Mouse (Mus musculus): ENCODE measurements around the gene Usp49. TPM values are rescaled to one million over a fixed set of nuclear protein-coding genes. Genes with fewer than 3 reads are reported as not detected.

The Usp49 gene
- polyA plus RNA-seq, 1 experiment from 2014 or later: 6.3 TPM

DNA sequence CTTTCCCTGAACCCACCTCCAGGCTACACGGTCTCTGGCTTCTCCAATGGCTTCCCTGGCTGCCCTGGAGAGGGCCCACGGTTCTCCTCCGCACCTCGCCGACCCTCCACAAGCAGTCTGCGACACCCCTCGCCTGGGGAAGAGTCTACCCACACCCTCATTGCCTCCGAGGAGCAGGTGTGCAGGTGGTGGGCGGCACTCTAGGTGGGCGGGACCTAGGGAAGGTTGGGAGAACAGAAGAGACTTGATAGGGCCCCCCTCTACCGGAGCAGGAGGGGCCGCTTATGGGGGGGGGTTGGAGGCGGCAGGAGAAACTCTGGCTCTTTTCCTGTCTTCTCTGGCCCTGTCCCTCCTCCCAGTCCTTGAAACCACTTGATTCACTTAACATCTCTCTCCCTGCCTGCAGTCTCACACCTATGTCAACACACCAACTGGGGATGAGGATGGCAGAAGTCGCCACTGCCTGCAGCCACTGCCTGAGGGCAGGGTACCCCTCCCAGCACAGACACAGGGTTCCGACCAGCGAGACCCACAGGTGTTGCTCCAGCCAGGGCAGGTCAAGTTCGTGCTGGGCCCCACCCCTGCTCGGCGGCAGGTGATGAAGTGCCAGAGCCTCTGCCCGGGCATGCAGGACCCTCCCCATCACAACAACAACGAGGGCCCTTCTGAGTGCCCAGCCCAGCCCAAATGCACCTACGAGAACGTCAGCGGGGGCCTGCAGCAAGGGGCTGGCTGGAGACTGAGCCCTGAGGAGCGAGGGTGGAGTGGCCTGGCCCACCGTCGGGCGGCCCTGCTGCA is 72.3 kb downstream of the Usp49 start:
- Histone ChIP-seq H3K27me3 (ENCODE audit: control insufficient read depth, insufficient read depth, low read length) (peaks cover 8% of the 10 kb centered on the region; the same call in 1 of the 2 replicates), H3K4me2 (no peak overlapping the region), H3K36me3 (ENCODE audit: control insufficient read depth, insufficient read depth, low read length) (peaks cover 7% of the 10 kb centered on the region; the same call in 1 of the 2 replicates), H3K27ac (ENCODE audit: low read depth, low read length) (no peak overlapping the region), H3K9me3 (ENCODE audit: control insufficient read depth, low read length) (no peaks in the 10 kb centered on the region), H3K4me3 (ENCODE audit: low read depth, low read length) (no peak overlapping the region), H3K9ac (ENCODE audit: low read length) (no peak overlapping the region), H3K4me1 (ENCODE audit: control insufficient read depth, insufficient read depth, low read length) (no peaks in the 10 kb centered on the region)
- ATAC-seq (ENCODE audit: low FRiP score): no peak; the same call in 1 of the 2 replicates
- DNase-seq (ENCODE audit: low spot score, missing footprints): no peak
- 53% methylated on average over 28 of the region's 28 CpGs for WGBS

DNA sequence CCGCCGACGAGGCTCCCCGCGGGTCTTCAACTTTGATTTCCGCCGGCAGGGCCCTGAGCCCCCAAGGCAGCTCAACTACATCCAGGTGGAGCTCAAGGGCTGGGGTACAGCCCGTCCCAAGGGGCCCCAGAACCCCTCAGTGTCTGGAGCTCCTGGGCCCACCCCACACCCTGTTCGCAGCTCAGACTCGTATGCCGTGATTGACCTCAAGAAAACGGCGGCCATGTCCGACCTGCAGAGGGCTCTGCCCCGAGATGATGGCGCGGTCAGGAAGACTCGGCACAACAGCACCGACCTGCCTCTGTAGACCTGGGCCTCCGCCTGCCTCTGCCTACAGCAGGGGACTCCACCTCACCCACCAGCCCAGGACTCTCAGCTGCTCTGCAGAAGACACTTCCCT is 73.1 kb downstream of the Usp49 start:
- no peak overlapping the region for H3K4me3 ChIP-seq (ENCODE audit: low read depth, low read length)
- no peak overlapping the region for H3K27ac ChIP-seq (ENCODE audit: low read depth, low read length)
- H3K4me1 ChIP-seq (ENCODE audit: control insufficient read depth, insufficient read depth, low read length): no peaks in the 10 kb centered on the region
- no peak for ATAC-seq (ENCODE audit: low FRiP score)
- peaks cover 7% of the 10 kb centered on the region; the same call in 1 of the 2 replicates for H3K36me3 ChIP-seq (ENCODE audit: control insufficient read depth, insufficient read depth, low read length)
- peaks cover 8% of the 10 kb centered on the region; the same call in 1 of the 2 replicates for H3K27me3 ChIP-seq (ENCODE audit: control insufficient read depth, insufficient read depth, low read length)
- no peak overlapping the region for H3K4me2 ChIP-seq
- H3K9me3 ChIP-seq (ENCODE audit: control insufficient read depth, low read length): no peaks in the 10 kb centered on the region
- peak; percentile 84 for DNase-seq (ENCODE audit: low spot score, missing footprints)
- H3K9ac ChIP-seq (ENCODE audit: low read length): no peak overlapping the region
- 30% methylated on average over 20 of the region's 20 CpGs for WGBS

GRCm38 (mm10) chr17:47704692-47705091 is 74.2 kb downstream of the Usp49 start:
- Histone ChIP-seq H3K4me2 (no peak overlapping the region), H3K9me3 (ENCODE audit: control insufficient read depth, low read length) (no peaks in the 10 kb centered on the region), H3K4me1 (ENCODE audit: control insufficient read depth, insufficient read depth, low read length) (no peaks in the 10 kb centered on the region), H3K27ac (ENCODE audit: low read depth, low read length) (no peak overlapping the region), H3K9ac (ENCODE audit: low read length) (no peak overlapping the region), H3K4me3 (ENCODE audit: low read depth, low read length) (no peak overlapping the region), H3K36me3 (ENCODE audit: control insufficient read depth, insufficient read depth, low read length) (peaks cover 7% of the 10 kb centered on the region; the same call in 1 of the 2 replicates), H3K27me3 (ENCODE audit: control insufficient read depth, insufficient read depth, low read length) (peaks cover 8% of the 10 kb centered on the region; the same call in 1 of the 2 replicates)
- WGBS: 81% methylated on average over 4 of the region's 4 CpGs
- ATAC-seq (ENCODE audit: low FRiP score): no peak
- no peak for DNase-seq (ENCODE audit: low spot score, missing footprints)

DNA sequence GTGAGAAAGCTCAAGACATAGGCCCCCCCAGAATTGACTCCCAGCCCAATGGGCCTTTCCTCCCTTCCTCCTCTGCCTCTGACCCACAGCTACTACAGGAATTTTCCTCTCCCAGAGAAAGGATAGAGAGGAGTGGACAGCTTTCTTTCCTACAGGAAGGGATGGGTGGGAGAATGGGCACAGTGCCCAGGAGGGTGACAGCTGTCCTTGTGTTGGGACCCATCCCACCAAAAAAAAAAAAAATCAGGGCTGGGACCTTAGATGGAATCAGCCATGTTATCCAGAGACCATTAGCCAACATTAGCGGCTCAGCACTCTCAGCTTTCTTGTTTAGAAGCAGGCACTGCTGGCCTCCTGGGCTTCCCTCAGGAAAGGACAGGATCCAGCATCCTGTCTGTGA is 75.7 kb downstream of the Usp49 start:
- 75% methylated on average over 1 of the region's 1 CpGs for WGBS

DNA sequence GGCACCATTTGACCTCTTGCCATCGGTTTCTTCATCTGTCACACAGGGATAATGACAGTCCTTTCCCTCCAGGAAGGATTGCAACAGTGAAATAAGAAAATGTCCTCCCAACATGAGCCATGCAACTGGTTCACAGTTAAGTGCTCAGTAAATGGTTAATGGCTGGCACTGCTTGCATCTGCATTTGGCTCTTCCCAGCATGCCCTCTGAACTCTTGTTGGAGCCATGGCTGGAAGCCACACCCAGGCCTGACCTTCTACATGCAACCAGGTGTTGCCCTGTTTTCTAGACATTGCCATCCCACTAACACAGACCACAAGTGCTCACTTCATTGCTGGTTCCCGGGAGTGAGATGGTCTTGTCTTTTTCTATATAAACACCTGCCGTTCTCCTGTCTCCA is 77.5 kb downstream of the Usp49 start:
- H3K9me3 ChIP-seq (ENCODE audit: control insufficient read depth, low read length): no peaks in the 10 kb centered on the region
- ATAC-seq (ENCODE audit: low FRiP score) (no peak), DNase-seq (ENCODE audit: low spot score, missing footprints) (no peak)
- H3K4me2 ChIP-seq: no peak overlapping the region
- no peak overlapping the region for H3K27ac ChIP-seq (ENCODE audit: low read depth, low read length)
- 87% methylated on average over 3 of the region's 3 CpGs for WGBS
- H3K27me3 ChIP-seq (ENCODE audit: control insufficient read depth, insufficient read depth, low read length): peaks cover 6% of the 10 kb centered on the region; the same call in 1 of the 2 replicates
- H3K4me1 ChIP-seq (ENCODE audit: control insufficient read depth, insufficient read depth, low read length): no peaks in the 10 kb centered on the region
- H3K9ac ChIP-seq (ENCODE audit: low read length): no peak overlapping the region
- H3K36me3 ChIP-seq (ENCODE audit: control insufficient read depth, insufficient read depth, low read length): no peaks in the 10 kb centered on the region
- no peak overlapping the region for H3K4me3 ChIP-seq (ENCODE audit: low read depth, low read length)

More for the DNA sequence above, 75.7 kb downstream of the Usp49 start:
- no peak overlapping the region for H3K9ac ChIP-seq (ENCODE audit: low read length)
- no peaks in the 10 kb centered on the region for H3K9me3 ChIP-seq (ENCODE audit: control insufficient read depth, low read length)
- H3K4me2 ChIP-seq: no peak overlapping the region
- DNase-seq (ENCODE audit: low spot score, missing footprints) (no peak), ATAC-seq (ENCODE audit: low FRiP score) (no peak)
- H3K27ac ChIP-seq (ENCODE audit: low read depth, low read length): no peak overlapping the region
- H3K36me3 ChIP-seq (ENCODE audit: control insufficient read depth, insufficient read depth, low read length): 0 out of 2 replicates have a peak, but pooled peaks cover 7% of the 10 kb centered on the region
- H3K4me1 ChIP-seq (ENCODE audit: control insufficient read depth, insufficient read depth, low read length): no peaks in the 10 kb centered on the region
- no peak overlapping the region for H3K4me3 ChIP-seq (ENCODE audit: low read depth, low read length)
- H3K27me3 ChIP-seq (ENCODE audit: control insufficient read depth, insufficient read depth, low read length): peaks cover 8% of the 10 kb centered on the region; the same call in 1 of the 2 replicates

DNA sequence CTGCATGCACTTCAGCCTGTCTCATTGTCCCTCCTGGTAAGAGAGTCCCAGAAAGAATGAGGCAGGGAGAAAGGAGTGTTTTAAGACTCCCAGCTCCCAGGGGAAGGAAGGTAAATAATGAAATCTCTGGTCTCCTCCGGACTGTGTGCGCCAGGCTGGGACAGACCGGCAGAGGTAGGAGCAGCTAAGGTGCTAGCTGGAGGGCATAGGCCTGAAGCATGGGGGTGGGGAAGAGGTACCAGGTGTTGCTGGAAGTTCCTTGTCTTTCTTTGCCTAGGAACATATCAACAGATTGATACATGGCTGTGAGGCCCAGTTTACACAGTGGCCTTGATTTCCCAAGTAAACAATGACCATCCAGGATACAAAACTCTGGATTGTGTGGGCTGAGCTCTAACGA is 78.5 kb downstream of the Usp49 start:
- no peak overlapping the region for H3K4me2 ChIP-seq
- no peak overlapping the region for H3K9ac ChIP-seq (ENCODE audit: low read length)
- H3K27me3 ChIP-seq (ENCODE audit: control insufficient read depth, insufficient read depth, low read length): no peaks in the 10 kb centered on the region
- no peaks in the 10 kb centered on the region for H3K9me3 ChIP-seq (ENCODE audit: control insufficient read depth, low read length)
- no peaks in the 10 kb centered on the region for H3K36me3 ChIP-seq (ENCODE audit: control insufficient read depth, insufficient read depth, low read length)
- DNase-seq (ENCODE audit: low spot score, missing footprints) (no peak), ATAC-seq (ENCODE audit: low FRiP score) (no peak)
- no peak overlapping the region for H3K27ac ChIP-seq (ENCODE audit: low read depth, low read length)
- WGBS: 88% methylated on average over 4 of the region's 4 CpGs
- H3K4me3 ChIP-seq (ENCODE audit: low read depth, low read length): no peak overlapping the region
- no peaks in the 10 kb centered on the region for H3K4me1 ChIP-seq (ENCODE audit: control insufficient read depth, insufficient read depth, low read length)

GRCm38 (mm10) chr17:47710036-47710435 is 79.5 kb downstream of the Usp49 start:
- 77% methylated on average over 3 of the region's 3 CpGs for WGBS

GRCm38 (mm10) chr17:47711883-47712282 is 81.4 kb downstream of the Usp49 start:
- Histone ChIP-seq H3K4me3 (ENCODE audit: low read depth, low read length) (no peak overlapping the region), H3K9ac (ENCODE audit: low read length) (no peak overlapping the region), H3K9me3 (ENCODE audit: control insufficient read depth, low read length) (no peaks in the 10 kb centered on the region), H3K27ac (ENCODE audit: low read depth, low read length) (no peak overlapping the region), H3K27me3 (ENCODE audit: control insufficient read depth, insufficient read depth, low read length) (no peaks in the 10 kb centered on the region), H3K4me1 (ENCODE audit: control insufficient read depth, insufficient read depth, low read length) (no peaks in the 10 kb centered on the region), H3K36me3 (ENCODE audit: control insufficient read depth, insufficient read depth, low read length) (no peaks in the 10 kb centered on the region), H3K4me2 (no peak overlapping the region)
- ATAC-seq (ENCODE audit: low FRiP score): no peak
- WGBS: 70% methylated on average over 6 of the region's 6 CpGs
- no peak for DNase-seq (ENCODE audit: low spot score, missing footprints)

More at GRCm38 (mm10) chr17:47710036-47710435, 79.5 kb downstream of the Usp49 start:
- Histone ChIP-seq H3K4me2 (no peak overlapping the region), H3K9ac (ENCODE audit: low read length) (no peak overlapping the region), H3K4me3 (ENCODE audit: low read depth, low read length) (no peak overlapping the region), H3K4me1 (ENCODE audit: control insufficient read depth, insufficient read depth, low read length) (no peaks in the 10 kb centered on the region), H3K9me3 (ENCODE audit: control insufficient read depth, low read length) (no peaks in the 10 kb centered on the region), H3K27me3 (ENCODE audit: control insufficient read depth, insufficient read depth, low read length) (no peaks in the 10 kb centered on the region), H3K36me3 (ENCODE audit: control insufficient read depth, insufficient read depth, low read length) (no peaks in the 10 kb centered on the region), H3K27ac (ENCODE audit: low read depth, low read length) (no peak overlapping the region)
- DNase-seq (ENCODE audit: low spot score, missing footprints) (no peak), ATAC-seq (ENCODE audit: low FRiP score) (no peak)

GRCm38 (mm10) chr17:47712889-47713571 is 82.5 kb downstream of the Usp49 start:
- Histone ChIP-seq H3K27me3 (ENCODE audit: control insufficient read depth, insufficient read depth, low read length) (no peaks in the 10 kb centered on the region), H3K9ac (ENCODE audit: low read length) (no peak overlapping the region), H3K9me3 (ENCODE audit: control insufficient read depth, low read length) (no peaks in the 10 kb centered on the region), H3K4me2 (no peak overlapping the region), H3K4me1 (ENCODE audit: control insufficient read depth, insufficient read depth, low read length) (no peaks in the 10 kb centered on the region), H3K36me3 (ENCODE audit: control insufficient read depth, insufficient read depth, low read length) (no peaks in the 10 kb centered on the region), H3K27ac (ENCODE audit: low read depth, low read length) (no peak overlapping the region), H3K4me3 (ENCODE audit: low read depth, low read length) (no peak overlapping the region)
- DNase-seq (ENCODE audit: low spot score, missing footprints) (no peak), ATAC-seq (ENCODE audit: low FRiP score) (no peak)
- WGBS: 43% methylated on average over 13 of the region's 22 CpGs

All from midbrain, embryonic 11.5 days (tissue).